Mouse (Mus musculus) brain, embryonic 14.5 days (tissue): ENCODE data around the gene Psmc1. TPM values are rescaled to one million over a fixed set of nuclear protein-coding genes. Genes with fewer than 3 reads are reported as not detected.

Experiments used
- DNase-seq: peaks from one replicate; pipeline ENCODE4 v3.0.0-alpha.2; 2011; ENCODE audit warnings: low read depth
- CTCF ChIP-seq: fragments of 200-500 bp; IDR thresholded peaks from 2 replicates; pipeline ENCODE4 v1.5.1; 2012; ENCODE audit warnings: inconsistent platforms, mild to moderate bottlenecking, moderate library complexity, borderline replicate concordance; ENCODE audit not compliant: insufficient read depth, insufficient read length; ENCODE audit errors: extremely low read depth
- POLR2A ChIP-seq: fragments of 200-500 bp; IDR thresholded peaks from 2 replicates; pipeline ENCODE4 v1.6.1; 2012; ENCODE audit warnings: mild to moderate bottlenecking, inconsistent platforms, borderline replicate concordance; ENCODE audit not compliant: poor library complexity, insufficient read depth, insufficient read length, severe bottlenecking; ENCODE audit errors: extremely low read depth
- polyA plus RNA-seq: library from polyadenylated mRNA; depleted of rRNA; stranded (reverse); fragments of >200 nt; gene quantifications from 2 replicates; pipeline ENCODE4 v1.2.3, GENCODE M21; 2012

Psmc1 gene
- polyA plus RNA-seq, 1 experiment, result 128 TPM

DNA sequence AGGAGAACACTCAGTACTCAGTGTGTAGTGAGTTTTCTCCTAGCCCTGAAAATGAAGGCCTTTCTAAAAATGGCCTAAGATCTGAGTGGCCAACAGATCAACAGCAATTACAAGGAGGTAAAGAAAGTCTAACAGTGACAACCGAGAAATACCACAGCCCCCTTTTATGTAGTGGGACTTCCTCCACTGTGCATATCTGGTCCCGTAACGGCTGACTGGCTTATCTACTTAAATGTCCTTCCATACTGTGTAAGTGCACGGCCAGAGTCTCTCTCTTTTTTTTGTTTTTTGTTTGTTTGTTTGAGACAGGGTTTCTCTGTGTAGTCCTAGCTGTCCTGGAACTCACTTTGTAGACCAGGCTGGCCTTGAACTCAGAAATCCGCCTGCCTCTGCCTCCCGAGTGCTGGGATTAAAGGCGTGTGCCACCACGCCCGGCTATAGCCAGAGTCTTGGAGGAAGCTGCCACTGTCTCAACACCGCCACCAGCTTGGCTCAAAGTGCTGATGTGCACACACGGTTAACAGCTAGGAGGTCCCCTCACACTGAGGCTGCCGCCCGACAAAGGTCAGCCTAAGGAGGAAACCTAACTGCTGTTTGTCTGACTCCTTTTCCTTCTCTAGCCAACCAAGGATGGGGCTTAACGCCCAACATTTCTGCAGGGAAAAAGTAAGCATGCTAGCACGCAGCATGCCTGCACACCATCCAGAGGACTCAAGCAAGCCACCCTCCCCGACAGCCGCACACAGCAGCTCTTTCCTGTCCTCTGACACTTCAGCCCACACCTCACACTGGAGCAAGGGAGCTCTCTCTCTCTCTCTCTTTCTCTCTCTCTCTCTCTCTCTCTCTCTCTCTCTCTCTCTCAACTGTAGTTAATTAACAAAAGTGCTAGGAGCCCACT, 17.3 kb downstream of the Psmc1 start:
- TF ChIP-seq POLR2A, result no peak
- TF ChIP-seq CTCF, result no peak

DNA sequence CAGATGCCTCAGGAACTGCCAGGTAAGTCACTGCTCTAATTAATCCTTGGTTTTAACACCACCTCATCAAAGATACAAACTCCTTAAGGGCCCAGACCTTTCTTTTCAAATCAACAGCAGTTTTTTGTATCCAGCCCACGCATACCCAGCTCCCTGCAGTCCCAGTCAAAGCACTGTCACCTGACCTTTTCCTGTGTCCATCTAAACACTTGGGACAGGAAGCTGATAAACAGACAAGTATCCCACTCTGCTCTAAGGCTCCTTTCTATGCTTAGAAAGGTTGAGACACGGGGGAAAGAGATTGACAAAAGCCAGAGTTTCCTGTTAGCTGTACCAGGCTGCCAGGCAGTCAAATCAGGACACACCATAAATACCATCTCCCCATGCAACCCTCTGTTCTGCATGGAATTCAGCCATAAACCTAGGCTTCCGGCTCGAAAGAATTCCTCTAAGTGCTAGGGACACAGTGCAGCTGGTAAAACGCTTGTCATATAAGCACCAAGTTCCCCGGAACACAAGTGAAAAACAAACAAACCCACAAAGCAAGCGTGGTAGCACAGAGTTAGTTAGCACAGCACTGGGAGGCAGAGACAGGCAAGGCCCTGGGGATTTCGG, 18.0 kb downstream of the Psmc1 start:
- DNase-seq, result no peak
- TF ChIP-seq POLR2A (no peak), CTCF (no peak)

More for the DNA sequence above, 17.3 kb downstream of the Psmc1 start:
- DNase-seq, result no peak

DNA sequence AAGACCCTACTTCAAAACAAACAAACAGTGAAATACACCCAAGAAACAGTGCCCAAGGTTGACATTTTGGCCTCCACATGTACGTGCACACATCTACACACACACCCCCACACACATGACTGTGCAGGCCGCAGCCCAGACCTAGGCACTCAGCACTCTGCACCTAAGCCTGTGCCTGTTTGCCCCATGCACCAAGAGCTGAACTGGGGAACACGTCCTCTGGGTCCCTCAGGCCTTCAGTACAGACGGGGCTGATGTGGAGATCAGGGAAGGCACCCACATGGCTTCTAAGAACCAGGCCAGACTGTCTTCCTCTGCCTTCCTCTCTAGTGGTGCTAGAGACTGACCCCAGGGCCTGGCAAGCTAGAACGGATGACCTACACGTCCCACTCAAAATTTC, 18.6 kb downstream of the Psmc1 start:
- TF ChIP-seq CTCF (no peak), POLR2A (no peak)
- no peak for DNase-seq

DNA sequence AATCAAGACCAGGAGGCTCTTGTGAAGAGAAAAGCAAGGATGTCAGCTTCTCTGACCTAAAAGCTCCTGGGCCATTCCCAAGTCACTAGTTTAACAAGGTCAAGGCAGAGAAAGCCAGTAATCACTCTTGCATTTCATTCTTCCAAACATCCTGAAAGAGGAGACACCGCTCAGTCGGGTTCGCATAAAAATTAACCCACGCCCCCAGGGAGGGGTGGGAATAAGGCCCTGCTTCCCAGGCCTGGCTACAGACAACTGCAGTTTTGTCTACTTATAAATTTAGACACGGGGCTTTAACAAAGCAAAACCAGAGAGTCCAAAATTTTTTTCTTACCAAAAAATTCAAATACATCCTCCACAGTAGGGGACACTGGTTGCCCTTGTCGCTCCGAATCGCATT, 19.0 kb downstream of the Psmc1 start:
- TF ChIP-seq CTCF, result no peak
- TF ChIP-seq POLR2A, result no peak
- DNase-seq, result no peak

DNA sequence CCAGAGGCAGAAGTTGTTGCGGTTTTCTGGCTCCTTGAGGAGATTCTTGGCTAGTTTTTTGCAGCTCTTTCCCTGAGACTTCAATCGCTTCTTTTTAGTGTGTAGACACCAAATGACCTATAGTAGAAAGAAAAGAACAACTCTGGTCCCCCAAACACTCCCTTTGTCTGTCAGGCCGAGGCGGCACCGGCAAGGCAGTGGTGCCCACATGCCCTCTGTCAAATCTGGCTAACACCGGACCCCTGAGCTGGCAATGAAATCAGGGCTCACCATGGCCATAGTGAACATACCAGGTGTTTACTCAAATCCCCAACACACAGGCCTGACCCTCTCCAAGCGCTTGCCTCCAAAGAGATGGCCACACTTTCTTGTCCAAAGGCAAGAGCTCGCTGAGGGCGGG, 21.2 kb downstream of the Psmc1 start:
- DNase-seq, result no peak
- TF ChIP-seq CTCF (no peak), POLR2A (no peak)

DNA sequence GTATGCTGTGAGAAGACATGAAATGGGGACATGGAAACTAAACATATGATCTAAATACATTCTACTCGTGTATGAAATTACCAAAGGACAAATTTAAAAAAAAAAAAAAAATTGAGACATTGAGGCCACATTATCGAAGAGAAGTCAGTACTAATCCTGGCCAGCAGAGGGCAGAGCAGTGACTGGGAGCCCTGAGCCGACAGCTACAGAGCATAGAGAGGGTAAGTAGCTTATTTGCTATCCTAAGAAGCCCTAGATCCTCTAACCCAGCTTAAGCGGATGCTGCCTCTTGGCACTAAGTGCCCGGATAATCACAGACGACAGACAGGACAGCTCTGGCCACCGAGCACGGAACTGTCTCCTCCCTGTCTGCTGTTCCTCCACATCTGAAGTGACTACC, 21.7 kb downstream of the Psmc1 start:
- TF ChIP-seq CTCF (peak; percentile 79), POLR2A (no peak)
- peak; percentile 81 for DNase-seq

DNA sequence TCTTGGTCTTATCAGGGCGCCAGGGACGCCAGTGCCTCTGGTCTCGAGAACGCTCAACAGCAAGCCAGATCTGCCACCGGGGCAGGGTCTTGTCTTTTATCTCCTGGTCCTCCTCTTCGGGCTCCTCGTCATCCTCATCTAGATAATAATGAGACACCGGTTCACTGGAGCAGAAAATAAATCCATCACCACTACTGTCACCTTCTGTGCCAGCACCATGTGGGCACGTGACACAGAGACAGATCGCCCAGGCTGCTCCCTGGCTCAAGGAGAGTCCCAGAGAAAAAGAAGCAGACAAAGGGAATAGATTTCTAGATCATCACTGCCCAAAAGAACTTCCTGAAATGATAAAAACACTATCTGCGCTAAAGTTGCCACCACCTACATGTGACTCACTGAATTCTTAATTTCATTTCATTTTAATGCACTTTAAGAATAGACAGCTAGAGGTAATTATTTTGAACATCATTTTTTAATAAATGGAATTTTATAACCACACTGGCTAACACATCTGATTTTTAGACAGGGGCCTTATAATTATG, 24.5 kb downstream of the Psmc1 start:
- DNase-seq, result peak; percentile 56
- no peak for TF ChIP-seq POLR2A
- TF ChIP-seq CTCF, result no peak

DNA sequence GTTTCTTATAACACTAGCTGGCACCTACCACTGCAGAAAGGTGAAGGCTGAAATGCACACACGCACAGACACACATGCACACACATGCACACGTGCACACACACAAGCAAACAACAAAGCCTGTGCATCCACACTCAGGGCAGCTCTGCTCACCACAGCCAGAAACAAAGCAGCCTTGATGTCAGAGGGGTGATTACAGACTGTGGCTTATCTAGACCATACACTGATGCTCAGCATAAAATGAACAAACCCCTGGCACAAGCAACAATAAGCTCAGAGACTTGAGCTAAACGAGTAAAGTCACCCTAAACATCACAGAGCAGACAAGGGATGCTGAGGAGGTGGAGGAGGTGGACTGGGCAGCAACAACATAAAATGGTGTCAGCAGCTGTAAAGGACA, 25.2 kb downstream of the Psmc1 start:
- DNase-seq, result no peak
- TF ChIP-seq CTCF (no peak), POLR2A (no peak)

DNA sequence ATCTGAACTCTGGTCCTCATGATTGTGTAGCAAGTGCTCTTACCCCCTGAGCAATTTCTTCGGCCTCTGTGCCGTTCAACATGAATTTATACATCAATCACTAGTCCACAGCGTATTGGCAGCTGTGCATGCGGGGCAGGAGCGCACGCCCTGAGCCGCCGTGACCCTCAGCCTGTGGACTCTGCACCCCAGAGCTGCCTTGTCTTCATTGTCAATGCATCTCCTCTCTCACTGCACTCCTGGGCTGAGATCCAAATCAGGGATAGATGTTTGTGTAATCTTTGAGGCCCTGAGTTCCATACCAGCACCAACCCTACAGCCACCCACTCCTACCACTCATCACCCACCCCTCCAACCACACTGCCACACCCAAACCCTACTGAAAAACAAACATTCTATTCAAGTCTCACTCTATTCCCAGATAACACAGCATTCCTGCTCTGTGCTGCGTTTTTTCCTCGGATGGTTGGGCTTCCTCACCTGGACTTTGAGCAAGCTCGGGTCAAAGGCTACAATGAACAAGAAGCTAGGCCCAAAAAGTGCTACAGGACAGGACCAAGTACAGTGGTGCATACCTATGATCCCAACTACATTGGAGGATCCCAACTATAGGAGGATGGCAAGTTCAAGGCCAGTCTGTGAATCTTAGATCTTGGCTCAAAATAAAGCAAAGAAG, 33.0 kb downstream of the Psmc1 start:
- no peak for DNase-seq
- TF ChIP-seq CTCF (no peak), POLR2A (no peak)

DNA sequence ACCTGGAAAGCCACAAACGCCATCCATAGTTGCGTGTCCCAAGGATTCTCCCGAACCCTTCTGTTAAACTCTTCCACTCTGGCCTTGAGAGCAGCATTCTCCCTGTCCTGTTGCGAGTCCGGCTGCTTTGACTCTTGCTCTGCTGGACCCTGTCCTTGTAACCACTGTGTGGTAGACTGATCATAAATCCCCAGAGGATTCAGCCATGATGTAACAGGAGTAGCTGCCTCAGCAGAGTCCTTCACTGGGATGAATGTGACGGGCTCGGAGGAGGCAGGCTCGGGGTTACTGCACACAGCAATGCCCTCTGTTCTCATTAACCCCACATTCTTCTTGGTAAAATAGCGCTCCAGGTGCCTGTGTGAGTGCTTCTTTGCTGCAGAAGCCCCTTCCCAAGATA, 33.8 kb downstream of the Psmc1 start:
- DNase-seq, result no peak
- no peak for TF ChIP-seq CTCF
- TF ChIP-seq POLR2A, result no peak

DNA sequence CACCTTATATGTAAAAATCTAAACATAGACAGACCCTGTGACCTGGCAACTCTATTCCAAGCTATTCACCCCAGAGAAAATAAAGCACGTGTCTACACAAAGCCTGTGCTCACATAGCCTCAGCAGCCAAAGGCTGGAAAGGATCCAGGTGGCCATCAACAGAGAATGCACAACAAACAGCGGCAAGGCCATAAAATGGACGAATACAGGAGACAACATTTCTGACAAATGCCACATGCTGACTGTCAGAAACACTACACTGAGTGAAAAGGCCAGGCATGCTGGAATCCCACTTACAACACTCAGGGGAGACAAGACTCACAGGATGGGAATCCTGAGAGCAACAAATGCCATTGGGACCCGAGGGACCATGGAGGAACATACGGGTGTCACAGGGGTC, 34.3 kb downstream of the Psmc1 start:
- DNase-seq, result no peak
- no peak for TF ChIP-seq CTCF
- no peak for TF ChIP-seq POLR2A
